Mouse (Mus musculus): ENCODE data around the gene Sall4.

DNA sequence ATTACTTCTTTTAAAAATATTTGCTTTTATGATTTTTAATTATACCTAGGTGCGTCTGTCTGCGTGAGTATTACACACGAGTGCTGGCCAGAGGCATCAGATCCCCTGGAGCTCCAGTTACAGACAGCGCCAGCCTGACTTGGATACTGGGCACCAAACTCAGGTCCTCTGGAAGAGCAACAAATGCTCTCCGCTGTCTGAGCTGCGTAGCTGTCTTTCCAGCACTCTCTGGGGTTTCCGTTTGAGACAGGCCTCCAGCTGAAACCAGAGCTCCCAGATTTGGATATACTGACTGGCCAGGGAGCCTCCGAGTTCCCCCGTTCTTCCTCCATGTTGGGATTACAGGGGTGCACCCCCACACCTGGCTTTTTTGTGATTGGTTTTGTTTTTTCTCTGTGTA lies 12.9 kb upstream of the Sall4 start:
- TF ChIP-seq FLI1 (IDR thresholded peaks at IDR 0.05; ENCODE audit: low read length) (no peak), GATA1 (IDR thresholded peaks at IDR 0.05; ENCODE audit: borderline replicate concordance, low read length) (no peak)

Data from megakaryocyte, embryonic 14.5 days (primary cell).